Mouse (Mus musculus): ENCODE measurements around the gene Hk1.

- no peak for TF ChIP-seq POLR2A (IDR thresholded peaks at IDR 0.05; ENCODE audit: low read depth, low read length)
- TF ChIP-seq CTCF (conservative IDR thresholded peaks at IDR 0.05; ENCODE audit: insufficient read depth, insufficient read length, low read depth, low read length): no peak
Observed at GRCm38 (mm10) chr10:62247156-62247555, 132.6 kb downstream of the Hk1 start.

Data from kidney, adult 2 months (tissue).